Mouse (Mus musculus) stomach, postnatal 0 days (tissue): ENCODE measurements around the gene Lypd4.

Source experiments
- CTCF ChIP-seq: IDR thresholded peaks from 2 replicates; pipeline ENCODE4 v1.5.1; 2016; ENCODE audit warnings: antibody characterized with exemption, low read depth, mild to moderate bottlenecking, moderate library complexity
- EP300 ChIP-seq: optimal IDR thresholded peaks from 2 replicates; pipeline ENCODE3; 2016; ENCODE audit warnings: antibody characterized with exemption

DNA sequence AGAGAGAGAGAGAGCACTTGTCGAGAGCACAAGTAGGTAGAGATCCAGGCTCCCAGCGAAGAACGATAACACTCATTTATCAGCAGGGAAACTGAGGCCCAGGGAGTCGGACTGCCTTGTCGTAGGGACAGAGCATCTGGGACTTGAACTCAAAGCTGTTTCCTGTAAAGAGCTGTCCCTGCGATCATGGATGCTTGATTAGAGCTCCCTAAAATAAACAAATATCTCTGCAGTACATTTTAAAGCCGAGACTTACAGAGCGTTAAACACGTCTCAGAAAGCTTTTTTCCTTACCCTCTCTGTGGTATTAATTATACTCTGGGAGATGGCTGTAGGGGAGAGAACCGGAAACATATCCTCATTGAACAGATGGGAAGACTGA, 33.7 kb upstream of the Lypd4 start:
- TF ChIP-seq CTCF (no peak), EP300 (no peak)
